Mouse (Mus musculus) bone marrow macrophage, adult 2 months (primary cell): ENCODE measurements around the gene Gal3st3.

Experiments
- CTCF ChIP-seq: IDR thresholded peaks from 2 replicates; pipeline ENCODE4 v1.5.1; 2012; ENCODE audit warnings: low read depth, mild to moderate bottlenecking, low read length, moderate library complexity
- POLR2A ChIP-seq: IDR thresholded peaks from 2 replicates; pipeline ENCODE4 v1.6.1; 2012; ENCODE audit warnings: mild to moderate bottlenecking, low read depth, low read length, borderline replicate concordance

DNA sequence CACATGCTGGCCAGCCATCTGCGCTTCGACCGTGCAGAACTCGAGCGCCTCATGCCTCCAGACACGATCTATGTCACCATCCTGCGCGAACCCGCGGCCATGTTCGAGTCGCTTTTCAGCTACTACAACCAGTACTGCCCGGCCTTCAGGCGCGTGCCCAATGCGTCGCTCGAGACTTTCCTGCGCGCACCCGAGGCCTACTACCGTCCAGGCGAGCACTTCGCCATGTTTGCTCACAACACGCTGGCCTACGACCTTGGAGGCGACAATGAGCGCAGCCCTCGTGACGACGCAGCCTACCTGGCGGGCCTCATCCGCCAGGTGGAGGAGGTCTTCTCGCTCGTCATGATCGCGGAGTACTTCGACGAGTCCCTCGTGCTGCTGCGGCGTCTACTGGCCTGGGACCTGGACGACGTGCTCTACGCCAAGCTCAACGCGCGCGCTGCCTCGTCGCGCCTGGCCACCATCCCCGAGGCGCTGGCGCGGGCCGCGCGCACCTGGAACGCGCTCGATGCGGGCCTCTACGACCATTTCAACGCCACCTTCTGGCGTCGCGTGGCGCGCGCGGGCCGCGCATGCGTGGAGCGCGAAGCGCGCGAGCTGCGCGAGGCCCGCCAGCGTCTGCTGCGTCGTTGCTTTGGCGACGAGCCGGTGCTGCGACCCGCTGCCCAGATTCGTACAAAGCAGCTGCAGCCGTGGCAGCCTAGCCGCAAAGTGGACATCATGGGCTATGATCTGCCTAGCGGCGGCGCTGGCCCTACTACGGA, 9.0 kb downstream of the Gal3st3 start:
- TF ChIP-seq CTCF, result no peak
- TF ChIP-seq POLR2A, result no peak
